Mouse (Mus musculus) A20 (cell line): ENCODE measurements around the gene Rassf5.
"Not testable (repeated sequence)": the region's sequence is repeated elsewhere in the genome, so short reads cannot be mapped to it uniquely, and the experiment has no call there.

Experiments used
- DNase-seq: peaks from one replicate; pipeline ENCODE4 v3.0.0-alpha.2; 2011; ENCODE audit warnings: low read depth, low spot score

The Rassf5 gene

GRCm38 (mm10) chr1:131181642-131182527 lies 63.2 kb downstream of the Rassf5 start:
- DNase-seq, result peak; percentile 82

GRCm38 (mm10) chr1:131180386-131180785 lies 64.7 kb downstream of the Rassf5 start:
- DNase-seq, result no peak

- DNase-seq, result no peak
Observed at GRCm38 (mm10) chr1:131178083-131178482, 67.0 kb downstream of the Rassf5 start.

- DNase-seq, result no peak
Observed at GRCm38 (mm10) chr1:131177249-131177648, 67.8 kb downstream of the Rassf5 start.

- no peak for DNase-seq
Observed at GRCm38 (mm10) chr1:131175819-131176218, 69.2 kb downstream of the Rassf5 start.

GRCm38 (mm10) chr1:131175189-131175588 lies 69.9 kb downstream of the Rassf5 start:
- no peak for DNase-seq

- DNase-seq, result no peak
Observed at GRCm38 (mm10) chr1:131174299-131174861, 70.7 kb downstream of the Rassf5 start.

GRCm38 (mm10) chr1:131173809-131174208 lies 71.2 kb downstream of the Rassf5 start:
- no peak for DNase-seq

GRCm38 (mm10) chr1:131173001-131173400 lies 72.1 kb downstream of the Rassf5 start:
- no peak for DNase-seq

- DNase-seq, result no peak
Observed at GRCm38 (mm10) chr1:131167612-131168011, 77.4 kb downstream of the Rassf5 start.

- DNase-seq, result no peak
Observed at GRCm38 (mm10) chr1:131164427-131164826, 80.6 kb downstream of the Rassf5 start.

GRCm38 (mm10) chr1:131161091-131161490 lies 84.0 kb downstream of the Rassf5 start:
- no peak for DNase-seq

- not testable (repeated sequence) for DNase-seq
Observed at GRCm38 (mm10) chr1:131159573-131160327, 85.3 kb downstream of the Rassf5 start.

GRCm38 (mm10) chr1:131155456-131155855 lies 89.6 kb downstream of the Rassf5 start:
- DNase-seq, result peak; percentile 68

- DNase-seq, result peak; percentile 92
Observed at GRCm38 (mm10) chr1:131153018-131153629, 91.9 kb downstream of the Rassf5 start, which contains the start of gene Eif2d. Gene Eif2d (plus strand): TSS chr1:131153181.

- DNase-seq, result no peak
Observed at GRCm38 (mm10) chr1:131149496-131149895, 95.6 kb downstream of the Rassf5 start.

GRCm38 (mm10) chr1:131146181-131146614 lies 98.9 kb downstream of the Rassf5 start:
- peak; percentile 91 for DNase-seq

- not testable (repeated sequence) for DNase-seq
Observed at GRCm38 (mm10) chr1:131145222-131145621, 99.8 kb downstream of the Rassf5 start.

- no peak for DNase-seq
Observed at GRCm38 (mm10) chr1:131142472-131142871, 102.6 kb downstream of the Rassf5 start.

GRCm38 (mm10) chr1:131141449-131141848 lies 103.6 kb downstream of the Rassf5 start:
- DNase-seq, result peak; percentile 65
